Mouse (Mus musculus) gastrocnemius, adult 2 months (tissue): ENCODE data around the gene Gtpbp6. TPM values are rescaled to one million over a fixed set of nuclear protein-coding genes. Genes with fewer than 3 reads are reported as not detected.
"Not testable (repeated sequence)": the region's sequence is repeated elsewhere in the genome, so short reads cannot be mapped to it uniquely, and the experiment has no call there.

ENCODE experiments used
- DNase-seq: peaks from one replicate; pipeline ENCODE4 v3.0.0; 2022
- H3K27ac ChIP-seq: fragments of 200-600 bp; 2 replicates; pipeline ENCODE4 v1.8.1; 2022; ENCODE audit warnings: mild to moderate bottlenecking
- H3K4me3 ChIP-seq: fragments of 200-600 bp; 2 replicates; pipeline ENCODE4 v1.8.1; 2022; ENCODE audit warnings: mild to moderate bottlenecking, moderate library complexity
- CTCF ChIP-seq: fragments of 200-600 bp; IDR thresholded peaks from 2 replicates; pipeline ENCODE4 v1.8.1; 2022; ENCODE audit warnings: antibody characterized with exemption, mild to moderate bottlenecking, moderate library complexity
- intact Hi-C: fragments of 180-260 bp; cut with DNase I; formaldehyde crosslinking; loops from one replicate; pipeline ENCODE4 v1.15.1; 2025
- long read RNA-seq, 2 experiments: library from polyadenylated mRNA; stranded (forward); transcript quantifications; one replicate each; pipeline ENCODE4 v2.0.0; 2021
- total RNA-seq, 2 experiments: library from RNA; stranded (reverse); gene quantifications; 2 replicates each; pipeline ENCODE4 v1.2.3; 2021

Gene Gtpbp6
- 10 to 100 TPM; 13.0 to 16.4 TPM for total RNA-seq
- long read RNA-seq, experiment 1, transcript Gtpbp6-201 (10 exons, 1,617 nt): major isoform, 15 of 22 reads
- long read RNA-seq, experiment 1, partial matches to known transcripts: 0 of 22 reads
- long read RNA-seq, experiment 1, other reads (novel, unspliced or antisense): 4 of 22 reads
- long read RNA-seq, experiment 2, transcript Gtpbp6-201 (10 exons, 1,617 nt): major isoform, 12 of 15 reads
- long read RNA-seq, experiment 2, partial matches to known transcripts: 0 of 15 reads
- long read RNA-seq, experiment 2, other reads (novel, unspliced or antisense): 1 of 15 reads

- no peak for TF ChIP-seq CTCF
- Histone ChIP-seq H3K4me3 (peak within 1 kb of the TSS; percentile 84), H3K27ac (peak within 1 kb of the TSS; percentile 96)
- intact Hi-C loops: loop anchor here (10.0 kb wide), 1 partner anchor 553 kb away; the partner anchor contains the start of gene Crlf2
- DNase-seq: peak; percentile 98
Observed at GRCm38 (mm10) chr5:110107581-110108304, at the start of gene Gtpbp6. Gene Gtpbp6 (minus strand): TSS chr5:110108197.

GRCm38 (mm10) chr5:110143007-110143406 is 35.0 kb upstream of the Gtpbp6 start:
- 0 out of 2 replicates have a peak overlapping the region, but pooled peaks have one; percentile 4 for H3K27ac ChIP-seq

GRCm38 (mm10) chr5:110142309-110142708 is 34.3 kb upstream of the Gtpbp6 start:
- Histone ChIP-seq H3K27ac (peak overlapping the region; percentile 35), H3K4me3 (no peak overlapping the region)
- intact Hi-C loops: no loop called here
- TF ChIP-seq CTCF: no peak
- DNase-seq: peak; percentile 26

More at GRCm38 (mm10) chr5:110143007-110143406, 35.0 kb upstream of the Gtpbp6 start:
- intact Hi-C loops: no loop called here
- no peak for DNase-seq
- H3K4me3 ChIP-seq: no peak overlapping the region
- peak; percentile 55 for TF ChIP-seq CTCF

GRCm38 (mm10) chr5:110140424-110140823 is 32.4 kb upstream of the Gtpbp6 start:
- Histone ChIP-seq H3K27ac (no peak overlapping the region), H3K4me3 (no peak overlapping the region)
- intact Hi-C loops: no loop called here
- DNase-seq: no peak
- TF ChIP-seq CTCF: no peak

- DNase-seq: no peak
- intact Hi-C loops: no loop called here
- no peak for TF ChIP-seq CTCF
- H3K27ac ChIP-seq: no peak overlapping the region
- no peak overlapping the region for H3K4me3 ChIP-seq
Observed at GRCm38 (mm10) chr5:110139325-110139724, 31.3 kb upstream of the Gtpbp6 start.

GRCm38 (mm10) chr5:110137816-110138215 is 29.8 kb upstream of the Gtpbp6 start:
- TF ChIP-seq CTCF: no peak
- no peak overlapping the region for H3K27ac ChIP-seq
- intact Hi-C loops: no loop called here
- H3K4me3 ChIP-seq: no peak overlapping the region
- no peak for DNase-seq

GRCm38 (mm10) chr5:110136087-110136464 is 28.1 kb upstream of the Gtpbp6 start:
- DNase-seq: no peak
- intact Hi-C loops: no loop called here
- no peak for TF ChIP-seq CTCF
- Histone ChIP-seq H3K4me3 (peak overlapping the region; percentile 89), H3K27ac (peak overlapping the region; percentile 98)

- DNase-seq: peak; percentile 99
- intact Hi-C loops: loop anchor here (2.0 kb wide), 1 partner anchor 25 kb away; the partner anchor contains the start of gene Zfp605
- H3K4me3 ChIP-seq: peak within 1 kb of the TSS; percentile 89
- H3K27ac ChIP-seq: peak within 1 kb of the TSS; percentile 98
- peak; percentile 13; the same call in 1 of the 2 replicates for TF ChIP-seq CTCF
Observed at GRCm38 (mm10) chr5:110135293-110136086, 27.5 kb upstream of the Gtpbp6 start, which contains the start of gene Chfr. Gene Chfr (plus strand): TSS chr5:110135842.

- H3K4me3 ChIP-seq, intact Hi-C loops: not testable (repeated sequence)
Observed at GRCm38 (mm10) chr5:110122380-110122779, 14.4 kb upstream of the Gtpbp6 start.

GRCm38 (mm10) chr5:110109991-110110441 is 2.0 kb upstream of the Gtpbp6 start, which contains the start of gene Zfp605:
Gene Zfp605 (plus strand): TSS chr5:110110092.
- Histone ChIP-seq H3K4me3 (peak within 1 kb of the TSS; percentile 72), H3K27ac (peak within 1 kb of the TSS; percentile 96)
- DNase-seq: peak; percentile 91
- TF ChIP-seq CTCF: no peak
- intact Hi-C loops: loop anchor here (2.0 to 10.0 kb wide), 2 partner anchors 25 to 555 kb away; partner anchors contain the start of genes Chfr and Crlf2

More at GRCm38 (mm10) chr5:110122380-110122779, 14.4 kb upstream of the Gtpbp6 start:
- not testable (repeated sequence) for DNase-seq, H3K27ac ChIP-seq

- Histone ChIP-seq H3K27ac (peak overlapping the region; percentile 96), H3K4me3 (peak overlapping the region; percentile 84)
- TF ChIP-seq CTCF: peak; percentile 33
- intact Hi-C loops: loop anchor here (10.0 kb wide), 1 partner anchor 553 kb away; the partner anchor contains the start of gene Crlf2
- no peak for DNase-seq
Observed at GRCm38 (mm10) chr5:110108305-110108628, 270 bp upstream of the Gtpbp6 start.
